Mouse (Mus musculus): ENCODE results near the gene Gkap1. TPM values are rescaled to one million over a fixed set of nuclear protein-coding genes. Genes with fewer than 3 reads are reported as not detected.
A peak's percentile ranks its signal among the peaks of the same experiment; 100 is the strongest.

The Gkap1 gene
- total RNA-seq, 2 experiments from 2014 or later: 25.7 to 26.4 TPM

GRCm38 (mm10) chr13:58273411-58274258, 1.9 kb downstream of the Gkap1 start:
- intact Hi-C loops (cut with DNase I): loop anchor here (5.0 kb wide), 1 partner anchor 56 kb away; the partner anchor contains the start of gene Ubqln1
- DNase-seq: peak; percentile 46 to 54

- intact Hi-C loops (cut with DNase I): no loop called here
- no peak for DNase-seq
These were observed 8.6 kb downstream of the Gkap1 start for GRCm38 (mm10) chr13:58266864-58267263.

DNA sequence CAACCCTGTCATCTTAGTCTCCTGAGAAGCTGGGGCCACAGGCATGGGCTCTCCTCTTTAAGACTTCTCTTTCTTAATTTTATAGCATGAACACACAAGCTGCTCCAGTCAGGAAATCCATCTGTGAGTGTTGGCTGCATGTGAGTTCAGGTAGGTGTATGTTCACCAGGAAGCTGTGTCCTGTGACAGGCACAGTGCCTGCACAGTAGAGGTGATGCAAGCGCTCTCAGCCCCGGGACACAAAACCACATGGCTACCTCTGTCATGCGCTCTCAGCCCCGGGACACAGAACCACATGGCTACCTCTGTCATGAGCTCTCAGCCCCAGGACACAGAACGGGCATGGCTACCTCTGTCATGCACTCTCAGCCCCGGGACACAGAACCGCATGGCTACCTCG, 12.0 kb downstream of the Gkap1 start:
- intact Hi-C loops (cut with DNase I): no loop called here
- DNase-seq: no peak

DNA sequence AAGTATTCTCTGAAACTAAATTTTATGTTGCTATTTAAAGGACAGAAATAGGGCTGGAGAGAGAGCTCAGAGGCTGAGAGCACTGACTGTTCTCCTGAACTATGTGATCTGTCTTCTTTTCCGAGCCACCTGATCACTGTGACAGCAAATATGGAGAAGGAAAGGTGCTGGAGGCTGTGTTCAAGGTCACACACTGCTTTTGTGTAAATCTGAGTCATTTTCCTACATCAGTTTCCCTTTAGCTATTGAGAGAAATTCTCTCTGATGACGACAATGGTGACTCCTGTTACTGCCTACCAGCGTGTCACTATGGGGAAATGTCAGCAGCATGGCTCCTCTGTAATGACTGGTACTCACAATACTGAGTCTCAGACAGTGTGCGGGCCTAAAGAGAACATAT, 13.8 kb downstream of the Gkap1 start:
- DNase-seq: no peak
- intact Hi-C loops (cut with DNase I): no loop called here

DNA sequence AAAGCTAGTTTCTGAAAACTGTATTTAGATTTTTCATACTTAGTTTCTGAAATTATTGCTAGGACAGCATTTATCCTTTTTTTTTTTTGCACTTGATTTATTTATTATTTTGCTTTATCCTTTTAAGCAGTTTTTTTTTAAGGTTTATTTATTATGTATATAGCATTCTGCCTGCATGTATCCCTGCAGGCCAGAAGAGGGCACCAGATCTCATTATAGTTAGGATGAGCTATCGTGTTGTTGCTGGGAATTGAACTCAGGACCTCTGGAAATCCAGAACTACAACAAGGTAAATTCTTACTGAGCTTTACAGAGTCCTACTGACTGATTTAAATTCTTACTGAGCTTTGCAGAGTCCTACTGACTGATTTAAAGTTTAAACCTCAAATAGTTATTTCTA, 22.2 kb downstream of the Gkap1 start:
- intact Hi-C loops (cut with DNase I): no loop called here
- DNase-seq: no peak

DNA sequence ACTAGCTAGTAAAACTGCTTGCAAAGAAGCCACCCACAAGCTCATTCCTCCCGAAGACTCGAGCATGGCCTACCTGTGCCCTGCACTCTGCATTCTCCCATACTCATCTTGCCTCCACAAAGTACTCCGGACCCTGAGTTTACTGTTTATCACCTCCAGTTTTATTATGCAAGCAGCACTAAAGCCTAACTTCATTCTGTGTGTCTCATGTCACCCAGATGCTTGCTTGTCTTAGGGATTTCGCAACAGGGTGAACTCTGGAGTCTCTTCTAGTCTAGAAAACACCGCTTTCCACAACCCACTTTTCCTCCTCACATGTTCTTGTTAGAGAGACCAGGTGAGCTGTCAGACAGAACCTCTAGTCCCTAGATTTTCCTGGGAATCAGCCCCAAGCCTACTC, 26.5 kb downstream of the Gkap1 start:
- intact Hi-C loops (cut with DNase I): no loop called here

DNA sequence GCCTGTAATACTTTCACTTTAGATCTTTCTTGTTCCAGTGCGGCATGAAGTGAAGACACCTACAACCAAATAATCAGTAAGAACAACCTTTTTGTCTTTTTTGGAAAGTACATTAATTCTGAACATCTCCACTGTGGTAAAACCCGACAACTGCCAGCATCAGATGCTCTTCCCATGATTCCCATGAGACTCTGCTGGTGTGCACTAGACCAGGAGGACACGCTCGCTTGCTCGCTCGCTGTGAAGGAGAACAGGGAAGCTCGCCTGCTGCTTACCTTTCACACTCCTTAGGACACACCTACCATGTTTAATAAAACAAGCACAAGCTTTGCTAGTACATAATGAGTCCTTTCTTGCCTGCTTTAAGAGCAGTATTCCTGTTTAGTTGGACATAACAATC, 39.0 kb downstream of the Gkap1 start:
- DNase-seq: no peak
- intact Hi-C loops (cut with DNase I): no loop called here

More for the DNA sequence above, 26.5 kb downstream of the Gkap1 start:
- no peak for DNase-seq

- intact Hi-C loops (cut with DNase I): loop anchor here (1.0 to 5.0 kb wide), 3 partner anchors 44 to 220 kb away; no protein-coding TSS in a partner anchor
- peak; percentile 50 to 61 for DNase-seq
These were observed 42.9 kb downstream of the Gkap1 start for GRCm38 (mm10) chr13:58232611-58233010.

- no peak for DNase-seq
- intact Hi-C loops (cut with DNase I): loop anchor here (1.0 to 5.0 kb wide), 3 partner anchors 44 to 220 kb away; no protein-coding TSS in a partner anchor
These were observed 43.4 kb downstream of the Gkap1 start for GRCm38 (mm10) chr13:58232070-58232469.

- intact Hi-C loops (cut with DNase I): no loop called here
- no peak for DNase-seq
These were observed 46.9 kb downstream of the Gkap1 start for GRCm38 (mm10) chr13:58228624-58229023.

- intact Hi-C loops (cut with DNase I): no loop called here
- no peak for DNase-seq
These were observed 49.8 kb downstream of the Gkap1 start for GRCm38 (mm10) chr13:58225694-58226093.

GRCm38 (mm10) chr13:58220206-58220605, 55.3 kb downstream of the Gkap1 start:
- intact Hi-C loops (cut with DNase I): no loop called here
- DNase-seq: no peak

GRCm38 (mm10) chr13:58217536-58217935, 58.0 kb downstream of the Gkap1 start:
- intact Hi-C loops (cut with DNase I): loop anchor here (5.0 kb wide), 1 partner anchor 55 kb away; no protein-coding TSS in a partner anchor
- no peak for DNase-seq

DNA sequence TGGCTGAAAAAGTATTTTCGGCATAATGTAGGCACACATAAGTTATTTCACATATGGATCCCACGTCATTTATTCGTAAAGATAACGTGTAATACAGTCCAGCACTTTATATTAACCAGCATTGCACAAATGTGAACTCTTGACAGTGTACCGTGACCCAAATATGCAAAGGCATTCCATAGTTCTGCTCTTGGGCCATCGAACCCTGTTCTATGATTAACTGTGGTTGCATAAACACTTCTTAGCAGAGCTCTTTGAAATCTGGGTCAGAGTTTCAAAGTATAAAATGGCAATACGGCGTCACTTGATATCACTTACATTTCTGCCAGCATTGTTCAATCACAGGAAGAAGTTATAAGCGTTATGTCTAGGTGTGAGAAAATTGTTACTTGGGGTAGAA, 59.1 kb downstream of the Gkap1 start:
- intact Hi-C loops (cut with DNase I): loop anchor here (5.0 kb wide), 1 partner anchor 56 kb away; no protein-coding TSS in a partner anchor
- no peak for DNase-seq

DNA sequence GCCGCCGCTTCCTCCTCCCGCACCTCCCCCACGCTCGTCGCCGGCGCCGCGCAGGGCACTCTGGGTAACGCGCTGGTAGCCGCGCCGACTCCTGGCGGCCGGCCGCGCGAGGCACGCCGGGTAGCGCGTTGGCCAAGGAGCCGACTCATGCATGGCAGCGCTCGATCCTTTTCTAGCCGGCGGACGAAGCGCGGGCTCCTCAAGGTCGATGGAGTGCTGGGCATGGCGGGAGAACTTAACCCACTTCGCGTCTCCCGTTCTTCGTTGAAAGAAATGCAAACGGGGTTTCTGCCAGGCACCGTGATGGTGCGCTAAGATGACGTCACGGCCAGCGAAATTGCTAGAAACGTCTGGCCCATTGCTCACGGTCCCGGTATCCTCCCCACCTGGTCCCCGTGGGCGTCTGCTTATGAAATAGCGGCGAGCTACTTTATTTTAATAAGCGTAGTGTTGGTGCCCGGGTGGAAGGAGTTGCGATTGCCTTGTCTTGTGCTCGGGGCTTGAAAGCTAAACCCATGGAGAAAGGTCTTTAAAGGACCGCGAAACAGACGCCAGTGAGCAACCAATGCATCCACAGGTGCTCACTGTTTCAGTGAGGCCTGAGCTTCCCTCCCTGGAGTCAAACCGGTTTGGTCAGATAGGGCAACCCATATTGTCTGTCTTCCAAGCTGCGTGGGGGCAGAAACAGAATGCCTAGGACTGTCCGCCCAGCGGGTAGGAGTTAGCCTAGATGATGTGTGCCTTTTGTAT, 59.7 kb downstream of the Gkap1 start, which contains the start of gene Ubqln1:
Ubqln1 (minus strand) TSS at position 62 of the 750 bp plus-strand sequence.
- peak; percentile 91 to 93 for DNase-seq
- intact Hi-C loops (cut with DNase I): loop anchor here (2.0 to 5.0 kb wide), 2 partner anchors 27 to 57 kb away; no protein-coding TSS in a partner anchor

- intact Hi-C loops (cut with DNase I): loop anchor here (2.0 to 5.0 kb wide), 2 partner anchors 26 to 57 kb away; no protein-coding TSS in a partner anchor
- no peak for DNase-seq
These were observed 60.3 kb downstream of the Gkap1 start for GRCm38 (mm10) chr13:58215253-58215591.

- intact Hi-C loops (cut with DNase I): loop anchor here (2.0 to 5.0 kb wide), 2 partner anchors 26 to 58 kb away; no protein-coding TSS in a partner anchor
These were observed 60.9 kb downstream of the Gkap1 start for GRCm38 (mm10) chr13:58214346-58215252.

GRCm38 (mm10) chr13:58213801-58214200, 61.7 kb downstream of the Gkap1 start:
- intact Hi-C loops (cut with DNase I): loop anchor here (2.0 kb wide), 1 partner anchor 25 kb away; no protein-coding TSS in a partner anchor
- DNase-seq: no peak

More at GRCm38 (mm10) chr13:58214346-58215252, 60.9 kb downstream of the Gkap1 start:
- peak; percentile 9 to 28 for DNase-seq

DNA sequence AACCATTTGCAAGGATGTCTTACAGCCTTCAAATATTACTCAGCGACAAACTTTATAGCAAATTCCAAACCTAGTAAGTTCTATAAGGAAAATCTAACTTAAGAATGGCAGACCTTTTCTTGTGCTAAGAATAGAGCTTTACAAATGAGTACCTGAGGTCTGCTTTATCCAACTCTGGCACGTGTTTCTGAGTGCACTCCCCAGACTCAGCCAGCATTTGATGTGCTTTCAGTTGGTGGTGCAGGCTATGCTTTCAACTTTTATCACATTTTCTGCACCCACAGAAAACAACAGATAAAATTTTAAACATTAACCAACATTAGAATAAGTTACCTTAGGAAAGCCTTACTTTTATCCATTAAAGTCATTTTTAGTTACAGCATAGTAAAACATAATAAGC, 63.0 kb downstream of the Gkap1 start:
- no peak for DNase-seq
- intact Hi-C loops (cut with DNase I): no loop called here

- DNase-seq: no peak
- intact Hi-C loops (cut with DNase I): no loop called here
These were observed 65.1 kb downstream of the Gkap1 start for GRCm38 (mm10) chr13:58210441-58210840.

All from heart, postnatal 10 days (tissue).